Mouse (Mus musculus): ENCODE data around the gene Zfp652. TPM values are rescaled to one million over a fixed set of nuclear protein-coding genes. Genes with fewer than 3 reads are reported as not detected.
A peak's percentile ranks its signal among the peaks of the same experiment; 100 is the strongest.
"Not testable (repeated sequence)": the region's sequence is repeated elsewhere in the genome, so short reads cannot be mapped to it uniquely, and the experiment has no call there.

The Zfp652 gene
- total RNA-seq (2015; ENCODE audit: low replicate concordance) (12.3 and 22.6 TPM in 2 replicates), total RNA-seq (2017; ENCODE audit: low replicate concordance) (9.0 and 23.0 TPM in 2 replicates)

GRCm38 (mm10) chr11:95712563-95713224 lies at the start of gene Zfp652:
Gene Zfp652 (plus strand): TSS chr11:95712673.
- ATAC-seq (replicated peaks; ENCODE audit: low FRiP score, poor library complexity, severe bottlenecking), result peak; percentile 85

- peak; percentile 94 for ATAC-seq (replicated peaks; ENCODE audit: low FRiP score, poor library complexity, severe bottlenecking)
Measured at GRCm38 (mm10) chr11:95666529-95667149, 45.8 kb upstream of the Zfp652 start, which contains the start of gene Phb. Gene Phb (plus strand): TSS chr11:95666957.

DNA sequence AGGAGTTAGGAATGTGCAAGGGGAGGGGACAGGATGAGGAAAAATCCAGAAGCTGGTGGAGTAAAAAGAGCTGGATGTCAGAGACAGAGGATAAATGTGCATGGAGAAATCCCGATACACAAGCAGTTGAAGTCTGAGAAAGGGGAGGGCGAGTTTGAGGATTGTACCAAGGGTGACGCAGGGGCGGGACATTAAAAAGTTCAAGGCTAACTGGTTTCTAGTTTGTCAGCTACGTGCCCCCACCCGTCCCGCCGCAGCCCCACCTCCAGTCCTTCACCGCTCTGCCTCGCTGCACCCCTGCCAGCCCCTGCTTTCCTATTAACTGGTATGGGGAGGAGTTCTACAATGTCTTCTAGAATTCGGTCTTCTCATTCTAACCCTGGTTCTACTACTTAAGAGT lies 45.3 kb upstream of the Zfp652 start:
- peak; percentile 62 for ATAC-seq (replicated peaks; ENCODE audit: low FRiP score, poor library complexity, severe bottlenecking)

DNA sequence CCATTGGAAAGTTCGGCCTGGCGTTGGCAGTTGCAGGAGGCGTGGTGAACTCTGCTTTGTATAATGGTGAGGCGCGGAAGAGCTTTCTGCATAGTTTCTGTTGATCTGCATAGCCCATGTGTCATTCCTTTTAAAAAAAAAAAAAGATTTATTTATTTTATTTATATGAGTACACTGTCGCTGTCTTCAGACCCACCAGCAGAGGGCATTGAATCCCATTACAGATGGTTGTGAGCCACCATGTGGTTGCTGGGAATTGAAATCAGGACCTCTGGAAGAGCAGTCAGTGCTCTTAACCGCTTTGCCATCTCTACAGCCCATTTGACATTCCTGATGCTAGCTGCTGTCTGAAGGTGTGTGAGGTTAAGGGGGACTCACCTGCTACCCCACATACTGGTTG lies 44.4 kb upstream of the Zfp652 start:
- ATAC-seq (replicated peaks; ENCODE audit: low FRiP score, poor library complexity, severe bottlenecking), result not testable (repeated sequence)

- ATAC-seq (replicated peaks; ENCODE audit: low FRiP score, poor library complexity, severe bottlenecking), result no peak
Measured at GRCm38 (mm10) chr11:95675498-95675897, 37.0 kb upstream of the Zfp652 start.

- no peak for ATAC-seq (replicated peaks; ENCODE audit: low FRiP score, poor library complexity, severe bottlenecking)
Measured at GRCm38 (mm10) chr11:95676307-95676706, 36.2 kb upstream of the Zfp652 start.

- no peak for ATAC-seq (replicated peaks; ENCODE audit: low FRiP score, poor library complexity, severe bottlenecking)
Measured at GRCm38 (mm10) chr11:95677925-95678701, 34.4 kb upstream of the Zfp652 start.

- ATAC-seq (replicated peaks; ENCODE audit: low FRiP score, poor library complexity, severe bottlenecking), result no peak
Measured at GRCm38 (mm10) chr11:95681995-95682601, 30.4 kb upstream of the Zfp652 start.

DNA sequence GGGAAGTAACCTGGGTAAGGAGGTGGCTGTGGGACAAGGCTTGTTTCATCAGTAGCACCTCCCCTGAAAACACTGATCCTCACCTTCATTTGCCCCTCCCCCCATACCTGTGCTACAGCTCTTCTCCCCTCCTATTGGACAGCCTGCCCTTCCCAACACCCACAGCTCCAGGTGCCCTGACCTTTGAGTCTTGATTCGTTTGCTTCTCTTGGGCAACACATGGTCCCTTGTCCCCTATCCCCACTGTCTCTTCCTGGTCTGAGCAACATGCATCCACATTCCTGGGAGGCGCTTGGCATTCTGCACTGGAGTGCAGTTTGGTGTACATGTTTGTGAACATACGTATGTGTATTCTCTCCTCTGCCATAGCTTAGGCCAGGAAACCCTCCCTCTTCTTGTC lies 29.5 kb upstream of the Zfp652 start:
- no peak for ATAC-seq (replicated peaks; ENCODE audit: low FRiP score, poor library complexity, severe bottlenecking)

DNA sequence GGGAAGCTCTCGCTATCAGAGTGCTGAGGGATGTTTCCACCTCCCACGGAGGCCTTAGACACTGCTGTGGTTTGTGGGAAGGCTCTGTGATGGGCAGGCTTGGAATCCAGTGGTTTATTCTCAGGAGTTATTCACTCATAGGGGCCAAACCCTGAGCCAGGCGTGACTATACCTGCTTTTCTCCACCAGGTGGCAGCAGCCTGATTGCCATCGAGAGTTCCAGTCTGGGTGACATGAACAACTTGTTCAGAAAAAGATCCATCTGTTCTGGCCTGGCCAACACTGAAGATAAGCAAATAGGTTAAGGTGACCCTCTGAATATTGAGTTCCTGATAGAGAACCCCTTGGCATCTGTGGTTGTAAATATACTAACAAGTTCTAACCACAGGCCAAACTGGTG lies 26.4 kb upstream of the Zfp652 start:
- ATAC-seq (replicated peaks; ENCODE audit: low FRiP score, poor library complexity, severe bottlenecking), result peak; percentile 55

- ATAC-seq (replicated peaks; ENCODE audit: low FRiP score, poor library complexity, severe bottlenecking), result no peak
Measured at GRCm38 (mm10) chr11:95687084-95687656, 25.3 kb upstream of the Zfp652 start.

DNA sequence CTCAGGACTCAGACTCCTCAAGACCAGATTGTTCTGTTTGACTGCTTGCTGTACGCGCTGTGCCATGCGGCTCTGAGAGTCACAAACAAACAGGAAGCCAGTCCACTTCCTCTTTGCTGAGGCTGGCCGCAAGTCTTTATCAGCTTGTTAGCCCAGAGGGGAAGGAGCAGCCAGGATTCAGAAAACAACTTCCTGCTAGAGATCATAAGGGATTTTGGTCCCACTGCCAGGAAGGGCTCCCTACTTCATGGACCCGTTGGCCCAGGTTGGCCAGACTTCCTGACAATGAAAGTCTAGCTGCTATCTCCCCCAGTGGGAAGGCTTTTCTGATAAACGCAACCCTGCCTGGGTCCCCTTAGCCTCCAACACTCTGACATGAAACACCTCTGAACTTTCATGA lies 24.0 kb upstream of the Zfp652 start:
- peak; percentile 62 for ATAC-seq (replicated peaks; ENCODE audit: low FRiP score, poor library complexity, severe bottlenecking)

- peak; percentile 83 for ATAC-seq (replicated peaks; ENCODE audit: low FRiP score, poor library complexity, severe bottlenecking)
Measured at GRCm38 (mm10) chr11:95688981-95689380, 23.5 kb upstream of the Zfp652 start.

- no peak for ATAC-seq (replicated peaks; ENCODE audit: low FRiP score, poor library complexity, severe bottlenecking)
Measured at GRCm38 (mm10) chr11:95689544-95689943, 22.9 kb upstream of the Zfp652 start.

DNA sequence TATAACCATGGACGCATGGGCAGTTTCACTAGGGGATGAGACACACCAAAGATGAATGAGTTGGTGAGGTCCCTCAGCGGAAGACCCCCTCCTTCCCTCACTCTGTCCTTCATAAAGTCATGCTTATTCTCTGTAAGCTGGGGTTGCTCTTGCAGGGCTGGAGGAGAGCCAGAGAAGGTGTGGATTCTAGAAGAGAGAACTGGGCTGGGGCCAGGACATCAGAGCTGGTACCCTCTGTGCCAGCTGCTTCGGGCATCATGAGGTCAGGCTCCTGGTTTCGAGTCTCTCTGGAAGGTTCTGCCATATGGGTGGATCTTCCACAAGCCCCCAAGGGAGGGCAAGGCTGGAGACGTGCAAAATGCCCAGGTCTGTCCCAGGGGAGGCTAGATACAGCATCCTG lies 13.9 kb upstream of the Zfp652 start:
- no peak for ATAC-seq (replicated peaks; ENCODE audit: low FRiP score, poor library complexity, severe bottlenecking)

DNA sequence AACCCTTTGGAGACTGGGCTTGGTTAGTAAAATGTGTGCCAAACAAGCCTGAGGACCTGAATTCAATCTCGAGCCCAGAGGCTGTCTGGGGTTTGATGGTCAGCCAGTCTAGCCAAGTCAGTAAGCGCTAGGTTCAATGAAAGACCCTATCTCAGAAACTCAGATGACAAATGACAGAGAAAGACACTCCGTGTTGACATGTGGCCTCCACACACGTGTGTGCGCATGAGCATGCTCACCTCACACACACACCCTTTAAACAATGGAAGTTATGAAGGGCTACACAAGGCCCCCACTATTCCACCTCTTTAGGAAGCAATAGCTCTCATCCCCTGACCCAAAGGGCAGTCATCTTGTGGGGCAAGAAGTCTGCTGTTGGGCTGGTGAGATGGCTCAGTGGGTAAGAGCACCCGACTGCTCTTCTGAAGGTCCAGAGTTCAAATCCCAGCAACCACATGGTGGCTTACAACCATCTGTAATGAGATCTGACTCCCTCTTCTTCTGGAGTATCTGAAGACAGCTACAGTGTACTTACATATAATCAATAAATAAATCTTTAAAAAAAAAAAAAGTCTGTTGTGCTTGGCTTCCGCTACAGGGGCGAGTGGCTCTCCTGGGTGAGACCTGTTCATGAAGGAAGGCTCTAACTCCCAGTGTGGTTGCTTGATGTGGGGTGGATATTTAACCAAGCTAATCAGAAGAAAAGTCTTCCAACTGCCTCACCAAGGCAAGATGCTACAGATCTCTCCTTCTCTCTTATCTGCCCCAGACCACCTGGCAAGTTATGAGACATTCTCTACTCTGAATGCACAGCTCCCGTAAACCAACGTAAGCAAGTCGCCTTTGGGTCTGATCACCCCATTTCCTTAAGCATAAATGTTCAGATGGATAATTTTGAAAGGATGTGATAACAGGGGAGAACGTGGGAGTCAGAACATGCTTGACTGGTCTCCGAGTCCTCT lies 11.4 kb upstream of the Zfp652 start:
- ATAC-seq (replicated peaks; ENCODE audit: low FRiP score, poor library complexity, severe bottlenecking), result peak; percentile 73

- ATAC-seq (replicated peaks; ENCODE audit: low FRiP score, poor library complexity, severe bottlenecking), result no peak
Measured at GRCm38 (mm10) chr11:95704032-95704969, 8.2 kb upstream of the Zfp652 start.

GRCm38 (mm10) chr11:95704970-95705330 lies 7.5 kb upstream of the Zfp652 start:
- no peak for ATAC-seq (replicated peaks; ENCODE audit: low FRiP score, poor library complexity, severe bottlenecking)
